Mouse (Mus musculus) spleen, adult 10 weeks (tissue): ENCODE data around the gene Th. TPM values are rescaled to one million over a fixed set of nuclear protein-coding genes. Genes with fewer than 3 reads are reported as not detected.

Experiments
- polyA plus RNA-seq: library from polyadenylated mRNA; stranded (reverse); fragments of 350-450 nt; fragmentation: Illumina TruSeq; extraction: RNeasy Lipid Tissue Mini Kit (QIAGEN cat#74804); gene quantifications from one replicate; pipeline ENCODE4 v1.2.3, GENCODE M21; 2015; ENCODE audit warnings: low replicate concordance; ENCODE audit not compliant: insufficient read depth

Gene Th
- polyA plus RNA-seq = not detected

DNA sequence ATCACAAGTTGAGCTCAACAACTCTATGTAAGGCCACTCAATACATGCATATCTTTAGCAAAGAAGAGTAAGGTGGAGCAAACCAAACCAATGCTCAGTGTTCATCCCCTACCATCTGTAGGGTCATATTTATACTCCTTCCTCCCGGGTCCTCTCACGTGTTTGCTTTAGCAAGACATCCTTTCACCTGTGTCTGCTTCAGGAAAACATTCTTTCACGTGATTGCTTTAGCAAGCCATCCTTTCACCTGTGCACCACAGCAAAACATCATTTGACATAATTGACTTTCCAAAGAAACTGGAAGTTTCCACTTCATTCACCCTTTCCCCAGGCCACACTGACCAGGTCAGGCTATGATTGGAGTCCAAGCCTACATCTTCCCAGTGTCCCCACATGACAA is at the start of gene Th:
Gene Th (minus strand): TSS at position 101 of the 400 bp plus-strand sequence.

DNA sequence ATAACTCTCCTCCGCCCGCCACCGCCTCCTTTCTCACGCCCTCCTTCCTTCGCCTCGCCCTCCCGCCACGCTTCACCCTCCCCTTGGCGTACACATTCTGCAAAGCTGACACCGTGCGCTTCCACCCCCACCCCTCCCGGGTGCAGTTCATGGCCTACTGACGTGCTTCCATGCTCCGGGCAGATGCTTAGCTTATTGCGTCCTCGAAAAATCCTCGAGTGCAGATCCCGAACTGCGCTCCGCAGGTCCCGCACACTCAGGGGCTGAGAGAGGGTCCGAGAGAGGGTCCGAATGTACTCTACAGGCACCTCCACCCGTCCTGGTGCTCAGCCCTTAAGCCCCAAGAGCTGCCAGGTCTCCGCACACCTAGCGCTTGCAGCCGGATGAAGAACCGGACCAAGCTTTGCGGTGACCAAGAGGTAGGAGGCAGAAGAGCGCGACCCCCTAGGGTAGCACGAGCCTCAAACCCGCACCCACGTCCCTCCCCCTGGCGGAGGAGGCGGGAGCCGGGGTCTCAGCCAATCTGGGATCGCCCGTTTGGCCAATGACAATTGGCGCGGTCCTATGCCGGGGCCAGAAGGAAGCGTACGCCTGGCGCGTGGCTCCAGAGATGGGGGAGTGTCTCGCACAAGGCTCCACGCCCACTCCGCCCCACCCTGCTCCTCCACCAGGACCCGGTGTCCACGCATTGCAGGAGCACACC is 38.0 kb upstream of the Th start, which contains the start of gene Ascl2:
Gene Ascl2 (minus strand): TSS at position 456 of the 703 bp plus-strand sequence.

Other genes starting within 250 kb of the Th start
- not detected for gene Ins2, start 187.7 kb downstream of the Th start, polyA plus RNA-seq
- gene Ascl2, start 38.1 kb upstream of the Th start, polyA plus RNA-seq = not detected
- 157 TPM for gene Tspan32, start 73.9 kb upstream of the Th start, polyA plus RNA-seq
- gene Cd81, start 121.6 kb upstream of the Th start, polyA plus RNA-seq = 194 TPM
- 8.1 TPM for gene Tssc4, start 138.1 kb upstream of the Th start, polyA plus RNA-seq
- gene Trpm5, start 163.5 kb upstream of the Th start, polyA plus RNA-seq = 0.51 TPM
- gene Kcnq1, start 175.2 kb upstream of the Th start, polyA plus RNA-seq = 1.1 TPM